Mouse (Mus musculus) megakaryocyte, embryonic 14.5 days (primary cell): ENCODE data around the gene Igf2bp3. TPM values are rescaled to one million over a fixed set of nuclear protein-coding genes. Genes with fewer than 3 reads are reported as not detected.

Experiments
- H3K27me3 ChIP-seq: replicated peaks from 2 replicates; pipeline ENCODE3; 2012; ENCODE audit warnings: inconsistent platforms
- H3K36me3 ChIP-seq: replicated peaks from 2 replicates; pipeline ENCODE3; 2012; ENCODE audit warnings: low read length, inconsistent platforms, mixed read lengths
- H3K4me1 ChIP-seq: 2 replicates; pipeline ENCODE4 v1.6.1; 2012; ENCODE audit warnings: inconsistent platforms
- H3K4me3 ChIP-seq: replicated peaks from 2 replicates; pipeline ENCODE3; 2012; ENCODE audit warnings: moderate library complexity, mild to moderate bottlenecking, inconsistent platforms
- H3K9me3 ChIP-seq: 2 replicates; pipeline ENCODE4 v1.6.1; 2012; ENCODE audit warnings: inconsistent platforms
- FLI1 ChIP-seq: IDR thresholded peaks from 2 replicates; pipeline ENCODE4 v1.6.1; 2012; ENCODE audit warnings: low read length, inconsistent platforms, mixed read lengths
- GATA1 ChIP-seq: IDR thresholded peaks from 3 replicates; pipeline ENCODE4 v1.6.1; 2012; ENCODE audit warnings: mixed read lengths, low read length, inconsistent platforms, borderline replicate concordance
- polyA plus RNA-seq: library from polyadenylated mRNA; stranded (reverse); fragments of >175 nt; gene quantifications from 2 replicates; pipeline ENCODE4 v1.2.3, GENCODE M21; 2012; ENCODE audit warnings: low replicate concordance; ENCODE audit not compliant: insufficient read depth

The Igf2bp3 gene
- polyA plus RNA-seq, 1 experiment = 11.9 TPM

GRCm38 (mm10) chr6:49242331-49242730 is 27.6 kb upstream of the Igf2bp3 start:
- no peaks in the 10 kb centered on the region for H3K27me3 ChIP-seq
- no peak overlapping the region for H3K4me3 ChIP-seq
- H3K4me1 ChIP-seq = peaks cover 2% of the 10 kb centered on the region; the same call in 1 of the 2 replicates
- TF ChIP-seq GATA1 = no peak
- no peak for TF ChIP-seq FLI1
- no peaks in the 10 kb centered on the region for H3K9me3 ChIP-seq
- H3K36me3 ChIP-seq = peaks cover 53% of the 10 kb centered on the region

DNA sequence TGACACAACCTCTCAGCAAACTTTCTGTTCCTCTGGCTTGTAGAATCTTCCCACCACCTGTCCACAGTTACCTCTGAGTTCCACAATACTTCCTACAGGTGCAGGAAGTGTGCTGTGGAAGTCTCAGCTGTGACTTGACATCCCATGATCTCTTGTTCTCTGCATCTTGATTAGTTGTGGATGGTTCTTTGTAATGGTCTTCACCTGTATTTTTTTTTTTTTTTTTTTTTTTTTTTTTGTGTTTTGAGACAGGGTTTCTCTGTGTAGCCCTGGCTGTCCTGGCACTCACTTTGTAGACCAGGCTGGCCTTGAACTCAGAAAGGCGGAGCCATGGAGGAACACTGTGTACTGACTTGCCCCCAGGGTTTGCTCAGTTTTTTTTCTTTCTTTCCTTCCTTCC is 26.8 kb upstream of the Igf2bp3 start:
- Histone ChIP-seq H3K4me3 (no peak overlapping the region), H3K4me1 (no peaks in the 10 kb centered on the region), H3K9me3 (no peaks in the 10 kb centered on the region), H3K36me3 (peaks cover 46% of the 10 kb centered on the region), H3K27me3 (no peaks in the 10 kb centered on the region)
- TF ChIP-seq FLI1 (no peak), GATA1 (no peak)

GRCm38 (mm10) chr6:49236331-49236730 is 21.6 kb upstream of the Igf2bp3 start:
- Histone ChIP-seq H3K9me3 (no peaks in the 10 kb centered on the region), H3K4me3 (no peak overlapping the region), H3K27me3 (no peaks in the 10 kb centered on the region), H3K4me1 (peaks cover 6% of the 10 kb centered on the region; the same call in 1 of the 2 replicates), H3K36me3 (peaks cover 2% of the 10 kb centered on the region)
- no peak for TF ChIP-seq FLI1
- TF ChIP-seq GATA1 = no peak

DNA sequence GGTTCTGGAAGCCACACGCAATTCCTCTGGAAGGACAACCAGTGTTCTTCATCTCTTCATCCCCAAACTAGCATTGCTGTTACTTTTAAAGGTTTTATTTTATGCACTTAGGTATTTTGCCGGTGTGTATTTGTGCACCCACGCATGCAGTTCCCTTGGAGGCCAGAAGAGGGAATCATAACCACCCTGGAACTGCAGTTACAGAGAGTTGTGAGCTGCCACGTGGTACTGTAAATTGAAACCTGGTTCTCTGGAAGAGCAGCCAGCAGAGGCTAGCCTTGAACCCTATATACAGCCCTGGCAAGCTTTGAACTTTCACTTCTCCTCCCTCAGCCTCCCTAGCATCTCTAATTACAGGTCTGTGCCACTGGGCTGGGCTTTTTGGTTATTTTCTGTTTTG is 18.6 kb upstream of the Igf2bp3 start:
- Histone ChIP-seq H3K4me1 (peaks cover 20% of the 10 kb centered on the region), H3K36me3 (no peaks in the 10 kb centered on the region), H3K27me3 (no peaks in the 10 kb centered on the region), H3K4me3 (no peak overlapping the region), H3K9me3 (no peaks in the 10 kb centered on the region)
- TF ChIP-seq GATA1 (no peak), FLI1 (no peak)

GRCm38 (mm10) chr6:49228126-49228679 is 13.4 kb upstream of the Igf2bp3 start:
- Histone ChIP-seq H3K4me1 (peaks cover 27% of the 10 kb centered on the region), H3K36me3 (no peaks in the 10 kb centered on the region), H3K27me3 (no peaks in the 10 kb centered on the region), H3K9me3 (no peaks in the 10 kb centered on the region), H3K4me3 (no peak overlapping the region)
- TF ChIP-seq FLI1 (no peak), GATA1 (no peak)

DNA sequence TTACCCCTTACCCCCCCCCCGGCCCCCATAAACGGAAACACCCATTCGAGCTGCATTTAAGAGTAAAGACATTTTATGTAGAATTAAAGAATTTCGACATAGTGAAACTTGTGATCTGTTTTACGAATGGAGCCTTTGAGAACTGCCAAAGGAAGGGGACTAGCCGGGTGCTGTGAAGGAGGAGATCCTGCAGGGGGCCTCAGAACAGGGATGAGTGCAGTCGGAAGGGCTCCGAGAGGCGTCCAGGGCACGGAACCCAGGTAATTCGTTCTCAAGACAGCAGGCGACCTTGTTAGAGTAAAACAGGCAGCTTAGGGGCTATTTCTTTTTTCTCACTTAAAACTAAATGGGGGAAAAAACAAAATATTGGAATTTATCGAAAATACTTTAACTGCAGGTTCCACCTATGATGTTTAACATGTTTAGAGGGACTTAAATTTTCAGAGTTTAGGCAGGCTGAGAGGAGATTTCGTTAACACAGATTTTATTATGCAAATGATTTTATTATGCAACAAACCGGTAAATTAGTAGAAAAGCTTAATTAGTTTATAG is 12.5 kb upstream of the Igf2bp3 start:
- Histone ChIP-seq H3K4me1 (peaks cover 26% of the 10 kb centered on the region), H3K9me3 (no peaks in the 10 kb centered on the region), H3K4me3 (peak overlapping the region; percentile 87), H3K27me3 (no peaks in the 10 kb centered on the region), H3K36me3 (no peaks in the 10 kb centered on the region)
- TF ChIP-seq FLI1 = no peak

DNA sequence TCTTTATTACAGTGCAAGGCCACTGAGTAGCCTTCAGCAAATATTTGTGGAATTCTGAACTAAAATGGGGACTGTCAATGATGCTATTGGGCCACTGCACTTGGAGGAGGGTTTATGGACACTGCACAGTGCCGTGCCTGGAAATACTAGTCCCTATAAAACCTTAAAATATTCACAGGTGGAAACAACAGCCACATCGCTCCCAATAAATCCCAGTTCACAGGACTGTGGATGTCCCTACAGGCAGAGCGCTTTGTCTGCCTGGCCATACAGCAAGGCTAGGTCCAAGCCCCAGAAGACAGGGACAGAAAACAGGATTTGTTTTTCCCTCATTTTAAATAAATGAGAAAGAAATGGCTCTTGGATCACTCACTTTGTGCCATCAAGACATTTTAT is 11.0 kb upstream of the Igf2bp3 start:
- Histone ChIP-seq H3K36me3 (no peaks in the 10 kb centered on the region), H3K27me3 (no peaks in the 10 kb centered on the region), H3K4me1 (peaks cover 30% of the 10 kb centered on the region), H3K4me3 (no peak overlapping the region), H3K9me3 (no peaks in the 10 kb centered on the region)
- TF ChIP-seq FLI1 (no peak), GATA1 (no peak)

- TF ChIP-seq FLI1 (no peak), GATA1 (no peak)
- Histone ChIP-seq H3K4me1 (peaks cover 35% of the 10 kb centered on the region), H3K36me3 (no peaks in the 10 kb centered on the region), H3K9me3 (no peaks in the 10 kb centered on the region), H3K4me3 (no peak overlapping the region), H3K27me3 (no peaks in the 10 kb centered on the region)
Measured at GRCm38 (mm10) chr6:49224923-49225727, 10.4 kb upstream of the Igf2bp3 start.

- no peaks in the 10 kb centered on the region for H3K9me3 ChIP-seq
- H3K27me3 ChIP-seq = no peaks in the 10 kb centered on the region
- H3K4me3 ChIP-seq = no peak overlapping the region
- no peak for TF ChIP-seq GATA1
- no peak for TF ChIP-seq FLI1
- H3K36me3 ChIP-seq = no peaks in the 10 kb centered on the region
- H3K4me1 ChIP-seq = peaks cover 17% of the 10 kb centered on the region
Measured at GRCm38 (mm10) chr6:49221906-49222305, 7.1 kb upstream of the Igf2bp3 start.

DNA sequence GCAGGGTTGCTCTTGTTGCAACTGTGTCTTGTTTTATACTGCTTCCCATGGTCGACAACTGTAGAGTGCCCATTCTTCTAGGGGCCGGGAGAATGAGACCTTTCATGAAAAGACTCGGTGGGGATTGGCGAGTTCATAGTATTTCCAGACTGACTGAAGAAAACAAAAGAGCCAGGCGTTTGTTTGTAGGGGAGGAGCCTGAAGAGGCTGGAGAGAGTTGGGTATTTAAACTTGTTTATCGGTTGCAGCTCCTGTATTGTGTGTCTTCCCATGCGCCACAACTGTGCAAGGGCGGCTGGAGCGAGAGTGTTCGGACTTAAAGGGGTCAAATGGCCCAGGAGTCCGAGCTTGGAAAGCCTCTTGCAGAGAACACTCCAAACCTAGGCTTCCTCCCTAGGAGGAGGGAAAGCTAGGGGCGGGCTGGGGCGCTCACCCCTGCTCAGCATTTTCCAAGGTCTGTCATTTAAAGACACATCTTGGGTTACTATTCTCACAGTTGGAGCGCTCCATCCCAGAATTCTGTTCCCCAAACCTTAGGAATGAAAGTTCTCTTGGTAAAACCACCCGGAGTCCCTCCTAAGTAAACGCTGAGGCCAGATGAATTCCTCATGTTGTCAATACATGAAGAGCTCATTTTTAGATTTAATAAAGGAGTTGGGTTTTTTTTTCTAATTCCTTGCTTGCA is 5.3 kb upstream of the Igf2bp3 start:
- Histone ChIP-seq H3K4me1 (peaks cover 16% of the 10 kb centered on the region), H3K36me3 (no peaks in the 10 kb centered on the region), H3K27me3 (no peaks in the 10 kb centered on the region), H3K9me3 (no peaks in the 10 kb centered on the region), H3K4me3 (peak overlapping the region; percentile 90)
- TF ChIP-seq GATA1 (no peak), FLI1 (no peak)
